Mouse (Mus musculus): ENCODE measurements around the gene Poldip2.

DNA sequence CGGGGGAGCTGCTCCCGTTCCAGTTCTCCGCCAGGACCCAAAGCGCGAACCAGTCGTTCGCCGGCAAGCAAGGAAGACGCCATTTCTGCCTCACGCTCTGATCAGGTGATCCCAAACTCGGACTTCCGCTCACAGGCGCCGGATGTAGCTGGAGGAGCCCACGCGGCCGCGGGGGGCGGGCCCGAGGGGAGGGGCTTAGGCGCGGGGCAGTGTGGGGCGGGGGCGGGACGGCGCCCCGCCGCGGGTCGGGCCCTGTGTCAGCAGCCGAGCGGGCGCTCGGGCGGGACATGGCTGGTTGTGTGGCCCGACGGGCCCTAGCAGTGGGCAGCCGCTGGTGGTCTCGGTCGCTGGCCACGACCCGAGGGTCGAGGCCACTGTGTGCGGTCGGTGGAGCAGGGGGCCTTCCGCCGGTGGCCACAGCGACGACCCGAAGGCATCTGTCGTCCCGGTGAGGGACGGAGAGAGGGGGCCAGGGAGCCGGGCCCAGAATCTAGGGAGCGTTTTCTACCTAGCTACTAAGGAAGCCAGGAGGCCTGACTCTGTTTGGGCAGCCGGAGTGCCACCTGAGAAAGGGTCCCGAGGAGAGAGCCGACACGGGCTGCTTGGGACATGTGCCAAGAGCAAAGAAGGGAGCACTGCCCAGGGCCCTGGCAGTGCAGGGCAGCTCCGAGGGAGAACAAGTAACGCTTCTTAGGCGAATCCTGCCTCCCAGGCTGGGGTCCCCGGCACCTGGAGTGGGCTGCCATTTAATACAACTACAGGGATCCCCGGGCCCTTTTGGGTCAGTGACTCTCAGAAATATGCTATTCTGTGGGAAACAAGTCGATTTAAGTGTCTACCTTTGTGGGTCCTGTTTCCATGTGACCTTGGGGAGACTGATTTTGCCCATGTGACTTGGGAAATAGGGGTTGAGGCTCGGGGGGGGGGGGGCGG is at the start of gene Poldip2, which contains the start of gene Tmem199:
- TF ChIP-seq GATA1 (IDR thresholded peaks at IDR 0.05; ENCODE audit: borderline replicate concordance, low read length) (no peak), FLI1 (IDR thresholded peaks at IDR 0.05; ENCODE audit: low read length) (no peak)

All from megakaryocyte, embryonic 14.5 days (primary cell).